Mouse (Mus musculus) embryo, embryonic 10.5 days (tissue): ENCODE results near the gene Hoxa9.

Experiments
- DNase-seq: peaks from one replicate; pipeline ENCODE4 v3.0.0-alpha.2; 2015; ENCODE audit warnings: low spot score

Hoxa9 gene

GRCm38 (mm10) chr6:52203371-52204049 lies 27.4 kb downstream of the Hoxa9 start:
- DNase-seq: no peak

GRCm38 (mm10) chr6:52203121-52203370 lies 27.8 kb downstream of the Hoxa9 start:
- DNase-seq: no peak

- no peak for DNase-seq
Observed at GRCm38 (mm10) chr6:52202362-52203120, 28.3 kb downstream of the Hoxa9 start.

GRCm38 (mm10) chr6:52201269-52201668 lies 29.6 kb downstream of the Hoxa9 start:
- DNase-seq: no peak

- DNase-seq: no peak
Observed at GRCm38 (mm10) chr6:52200751-52201250, 30.1 kb downstream of the Hoxa9 start.

GRCm38 (mm10) chr6:52200073-52200750 lies 30.7 kb downstream of the Hoxa9 start:
- no peak for DNase-seq

GRCm38 (mm10) chr6:52197271-52197670 lies 33.6 kb downstream of the Hoxa9 start:
- DNase-seq: peak; percentile 85

- no peak for DNase-seq
Observed at GRCm38 (mm10) chr6:52196811-52197210, 34.1 kb downstream of the Hoxa9 start.

GRCm38 (mm10) chr6:52194690-52195089 lies 36.2 kb downstream of the Hoxa9 start:
- peak; percentile 84 for DNase-seq

GRCm38 (mm10) chr6:52191860-52192550 lies 38.9 kb downstream of the Hoxa9 start:
- DNase-seq: peak; percentile 90

- DNase-seq: peak; percentile 85
Observed at GRCm38 (mm10) chr6:52190906-52191810, 39.7 kb downstream of the Hoxa9 start, which contains the start of gene Hoxa4. Hoxa4 (minus strand) TSS chr6:52191753.

- no peak for DNase-seq
Observed at GRCm38 (mm10) chr6:52190410-52190809, 40.5 kb downstream of the Hoxa9 start.

GRCm38 (mm10) chr6:52189909-52190308 lies 41.0 kb downstream of the Hoxa9 start:
- no peak for DNase-seq

GRCm38 (mm10) chr6:52189172-52189591 lies 41.7 kb downstream of the Hoxa9 start:
- DNase-seq: no peak

GRCm38 (mm10) chr6:52186500-52186899 lies 44.4 kb downstream of the Hoxa9 start:
- DNase-seq: no peak

- no peak for DNase-seq
Observed at GRCm38 (mm10) chr6:52185834-52186233, 45.1 kb downstream of the Hoxa9 start.

GRCm38 (mm10) chr6:52185222-52185621 lies 45.7 kb downstream of the Hoxa9 start:
- DNase-seq: no peak

GRCm38 (mm10) chr6:52184668-52185067 lies 46.2 kb downstream of the Hoxa9 start:
- DNase-seq: no peak

GRCm38 (mm10) chr6:52183311-52184080 lies 47.4 kb downstream of the Hoxa9 start:
- DNase-seq: no peak

GRCm38 (mm10) chr6:52182793-52183192 lies 48.1 kb downstream of the Hoxa9 start:
- peak; percentile 72 for DNase-seq
